Mouse (Mus musculus) E14TG2a.4 (cell line): ENCODE results near the gene Nxpe5.
A peak's percentile ranks its signal among the peaks of the same experiment; 100 is the strongest.

Experiments used
- H3K27me3 ChIP-seq: 2 replicates; pipeline ENCODE4 v1.6.1; 2014; ENCODE audit warnings: low read length, control low read depth; ENCODE audit not compliant: insufficient read depth
- H3K36me3 ChIP-seq: 2 replicates; pipeline ENCODE4 v1.6.1; 2014; ENCODE audit warnings: low read length, control low read depth; ENCODE audit not compliant: insufficient read depth
- H3K4me1 ChIP-seq: replicated peaks from 2 replicates; pipeline ENCODE4 v1.6.1; 2014; ENCODE audit warnings: low read depth, low read length, control low read depth
- H3K4me3 ChIP-seq: replicated peaks from 2 replicates; pipeline ENCODE4 v1.5.1; 2014; ENCODE audit warnings: mild to moderate bottlenecking, low read length
- H3K9me3 ChIP-seq: 2 replicates; pipeline ENCODE4 v1.6.1; 2014; ENCODE audit warnings: low read length, control low read depth
- CTCF ChIP-seq: conservative IDR thresholded peaks from 2 replicates; pipeline ENCODE4 v1.5.1; 2014; ENCODE audit warnings: low read length
- NANOG ChIP-seq: IDR thresholded peaks from 2 replicates; pipeline ENCODE4 v1.6.1; 2014; ENCODE audit warnings: borderline replicate concordance, low read length, mixed read lengths
- POU5F1 ChIP-seq: IDR thresholded peaks from 2 replicates; pipeline ENCODE4 v1.6.1; 2014; ENCODE audit warnings: low read length, borderline replicate concordance

Nxpe5 gene

GRCm38 (mm10) chr5:138277994-138278393, 52.3 kb downstream of the Nxpe5 start:
- peaks cover 64% of the 10 kb centered on the region for H3K4me1 ChIP-seq
- no peak for TF ChIP-seq CTCF
- TF ChIP-seq NANOG, result no peak
- TF ChIP-seq POU5F1, result no peak
- no peaks in the 10 kb centered on the region for H3K9me3 ChIP-seq
- H3K4me3 ChIP-seq, result no peak overlapping the region
- H3K27me3 ChIP-seq, result peaks cover 46% of the 10 kb centered on the region
- peaks cover 49% of the 10 kb centered on the region for H3K36me3 ChIP-seq

- no peaks in the 10 kb centered on the region for H3K9me3 ChIP-seq
- peaks cover 60% of the 10 kb centered on the region for H3K36me3 ChIP-seq
- TF ChIP-seq CTCF, result no peak
- TF ChIP-seq POU5F1, result no peak
- TF ChIP-seq NANOG, result no peak
- H3K4me3 ChIP-seq, result peak within 1 kb of the TSS; percentile 88
- peaks cover 53% of the 10 kb centered on the region for H3K4me1 ChIP-seq
- peaks cover 37% of the 10 kb centered on the region for H3K27me3 ChIP-seq
These were observed 54.1 kb downstream of the Nxpe5 start, which contains the start of the genes Gm43720, Gpc2 and Stag3 for GRCm38 (mm10) chr5:138279585-138280424. Gene Gm43720, minus strand, starts transcription at chr5:138279958. Gene Gpc2, minus strand, starts transcription at chr5:138280005. Gene Stag3, plus strand, starts transcription at chr5:138280240.

GRCm38 (mm10) chr5:138280425-138280768, 54.7 kb downstream of the Nxpe5 start:
- Histone ChIP-seq H3K9me3 (no peaks in the 10 kb centered on the region), H3K36me3 (peaks cover 65% of the 10 kb centered on the region), H3K27me3 (peaks cover 32% of the 10 kb centered on the region), H3K4me1 (peaks cover 47% of the 10 kb centered on the region), H3K4me3 (peak overlapping the region; percentile 88)
- TF ChIP-seq CTCF, result no peak
- no peak for TF ChIP-seq NANOG
- TF ChIP-seq POU5F1, result no peak

GRCm38 (mm10) chr5:138280829-138281228, 55.1 kb downstream of the Nxpe5 start:
- H3K4me3 ChIP-seq, result peak overlapping the region; percentile 88
- peaks cover 67% of the 10 kb centered on the region for H3K36me3 ChIP-seq
- H3K27me3 ChIP-seq, result peaks cover 28% of the 10 kb centered on the region
- peaks cover 42% of the 10 kb centered on the region for H3K4me1 ChIP-seq
- no peak for TF ChIP-seq CTCF
- TF ChIP-seq POU5F1, result no peak
- no peak for TF ChIP-seq NANOG
- H3K9me3 ChIP-seq, result no peaks in the 10 kb centered on the region

- Histone ChIP-seq H3K36me3 (peaks cover 66% of the 10 kb centered on the region), H3K4me3 (peak overlapping the region; percentile 88), H3K27me3 (peaks cover 18% of the 10 kb centered on the region), H3K9me3 (no peaks in the 10 kb centered on the region), H3K4me1 (peaks cover 33% of the 10 kb centered on the region)
- TF ChIP-seq POU5F1, result no peak
- TF ChIP-seq NANOG, result no peak
- no peak for TF ChIP-seq CTCF
These were observed 56.1 kb downstream of the Nxpe5 start for GRCm38 (mm10) chr5:138281798-138282197.

- TF ChIP-seq CTCF (peak; percentile 15; the same call in 1 of the 2 replicates), NANOG (no peak)
- Histone ChIP-seq H3K27me3 (peaks cover 8% of the 10 kb centered on the region), H3K4me1 (peaks cover 29% of the 10 kb centered on the region), H3K36me3 (peaks cover 64% of the 10 kb centered on the region), H3K9me3 (no peaks in the 10 kb centered on the region), H3K4me3 (no peak overlapping the region)
These were observed 57.8 kb downstream of the Nxpe5 start for GRCm38 (mm10) chr5:138283540-138283939.

GRCm38 (mm10) chr5:138287861-138288260, 62.2 kb downstream of the Nxpe5 start:
- peaks cover 88% of the 10 kb centered on the region for H3K36me3 ChIP-seq
- H3K4me1 ChIP-seq, result peaks cover 5% of the 10 kb centered on the region
- no peaks in the 10 kb centered on the region for H3K27me3 ChIP-seq
- no peak for TF ChIP-seq NANOG
- peak; percentile 70 for TF ChIP-seq CTCF
- TF ChIP-seq POU5F1, result no peak
- H3K9me3 ChIP-seq, result no peaks in the 10 kb centered on the region
- H3K4me3 ChIP-seq, result no peak overlapping the region

- Histone ChIP-seq H3K27me3 (no peaks in the 10 kb centered on the region), H3K36me3 (peaks cover 90% of the 10 kb centered on the region), H3K4me3 (no peak overlapping the region), H3K9me3 (no peaks in the 10 kb centered on the region), H3K4me1 (peaks cover 5% of the 10 kb centered on the region)
- TF ChIP-seq CTCF, result no peak
- TF ChIP-seq POU5F1, result no peak
- TF ChIP-seq NANOG, result no peak
These were observed 65.9 kb downstream of the Nxpe5 start for GRCm38 (mm10) chr5:138291638-138292037.

GRCm38 (mm10) chr5:138294158-138294557, 68.5 kb downstream of the Nxpe5 start:
- Histone ChIP-seq H3K27me3 (no peaks in the 10 kb centered on the region), H3K4me3 (no peak overlapping the region), H3K9me3 (no peaks in the 10 kb centered on the region), H3K4me1 (no peaks in the 10 kb centered on the region), H3K36me3 (peaks cover 92% of the 10 kb centered on the region)
- TF ChIP-seq CTCF (no peak), NANOG (no peak), POU5F1 (no peak)
